Mouse (Mus musculus): ENCODE measurements around the gene Haao.
A peak's percentile ranks its signal among the peaks of the same experiment; 100 is the strongest.

The Haao gene

GRCm38 (mm10) chr17:83847815-83848214 is at the start of gene Haao:
Haao (minus strand) TSS chr17:83847963.
- no peak for DNase-seq (ENCODE audit: low spot score in 2 of 2)

DNA sequence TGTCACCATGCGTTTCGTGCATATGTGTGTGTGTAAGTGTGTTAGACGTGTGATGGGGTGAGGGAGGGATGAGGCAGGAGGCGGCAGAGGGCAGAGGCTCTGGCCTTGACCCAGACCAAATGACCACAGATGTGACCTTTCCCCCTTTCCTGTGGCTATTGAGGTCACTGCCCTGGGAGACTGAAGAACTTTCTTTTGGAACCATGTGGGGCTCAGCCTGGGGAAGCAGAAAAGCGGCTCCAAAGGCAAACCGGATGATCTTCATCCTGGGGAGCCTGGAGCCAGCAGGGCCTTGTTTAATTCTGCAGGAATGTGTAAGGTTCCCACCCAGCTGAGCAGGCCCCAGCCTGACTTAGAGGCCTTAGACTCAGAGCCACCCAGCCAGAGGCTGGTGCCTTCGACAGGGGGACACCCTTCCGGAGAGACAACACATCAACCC is 49.6 kb upstream of the Haao start:
- DNase-seq (ENCODE audit: low spot score in 2 of 2), result no peak

DNA sequence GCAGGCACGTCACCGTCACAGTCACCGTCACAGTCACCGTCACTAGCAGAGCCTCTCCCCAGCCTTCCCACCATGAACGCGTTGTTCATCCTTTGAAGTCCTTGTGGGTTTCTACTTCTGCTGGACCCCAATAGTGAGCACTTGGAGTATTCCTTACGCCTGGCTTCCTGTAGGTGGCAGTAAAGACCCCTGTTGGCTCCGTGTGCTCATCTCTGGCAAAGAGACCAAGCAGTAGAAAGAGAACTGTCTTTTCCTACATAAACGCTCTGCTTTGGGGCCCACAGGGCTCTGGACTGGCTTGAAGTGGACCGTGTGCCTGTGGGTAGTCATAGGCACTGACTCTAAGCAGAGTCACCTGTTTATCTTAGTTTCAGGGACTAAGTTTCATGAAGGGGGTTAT is 49.0 kb upstream of the Haao start:
- peak in 1 of 2 experiments; percentile 38 for DNase-seq (ENCODE audit: low spot score in 2 of 2)

DNA sequence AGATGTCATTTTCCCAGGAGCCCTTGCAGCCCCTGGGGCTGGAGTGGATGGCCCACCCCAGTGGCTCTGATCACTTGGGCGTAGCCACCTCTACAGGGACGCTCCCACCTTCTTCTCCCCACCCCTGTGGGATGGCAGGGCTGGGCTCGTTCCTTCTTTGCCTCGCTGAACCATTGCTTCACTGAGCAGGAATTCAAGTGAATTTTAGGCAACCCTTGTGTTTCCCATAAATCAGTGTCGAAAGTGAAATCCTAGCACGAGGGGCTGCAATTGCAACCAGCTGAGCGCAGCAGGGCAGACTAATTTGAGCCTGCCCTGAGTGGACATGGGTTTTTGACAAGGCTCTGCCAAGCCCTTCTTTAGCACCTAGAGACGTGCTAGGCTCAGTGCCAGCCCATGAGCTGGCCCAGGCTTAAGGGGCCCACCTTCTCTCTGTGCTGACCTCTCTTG is 47.6 kb upstream of the Haao start:
- DNase-seq (ENCODE audit: low spot score in 2 of 2), result no peak

GRCm38 (mm10) chr17:83893134-83893533 is 45.4 kb upstream of the Haao start:
- no peak for DNase-seq (ENCODE audit: low spot score in 2 of 2)

DNA sequence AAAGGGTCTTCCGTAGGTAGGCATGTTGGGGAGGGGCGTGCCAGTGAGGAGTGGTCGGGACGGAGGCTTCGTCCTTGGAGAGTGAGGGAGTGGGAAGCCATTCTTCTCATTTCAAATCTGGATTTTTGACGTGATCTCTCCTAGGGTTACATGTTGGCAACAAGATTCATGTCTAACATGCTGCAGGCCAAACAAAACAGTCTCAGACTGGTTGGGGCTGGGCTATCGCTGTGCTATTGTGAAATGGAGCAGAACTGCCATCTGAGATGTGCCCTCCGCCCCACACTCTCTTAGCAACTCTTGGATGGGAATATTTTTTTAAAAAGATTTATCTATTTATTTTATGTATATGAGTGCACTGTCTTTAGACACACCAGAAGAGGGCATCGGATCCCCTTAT is 44.1 kb upstream of the Haao start:
- no peak for DNase-seq (ENCODE audit: low spot score in 2 of 2)

- no peak for DNase-seq (ENCODE audit: low spot score in 2 of 2)
Measured at GRCm38 (mm10) chr17:83890373-83890696, 42.6 kb upstream of the Haao start.

DNA sequence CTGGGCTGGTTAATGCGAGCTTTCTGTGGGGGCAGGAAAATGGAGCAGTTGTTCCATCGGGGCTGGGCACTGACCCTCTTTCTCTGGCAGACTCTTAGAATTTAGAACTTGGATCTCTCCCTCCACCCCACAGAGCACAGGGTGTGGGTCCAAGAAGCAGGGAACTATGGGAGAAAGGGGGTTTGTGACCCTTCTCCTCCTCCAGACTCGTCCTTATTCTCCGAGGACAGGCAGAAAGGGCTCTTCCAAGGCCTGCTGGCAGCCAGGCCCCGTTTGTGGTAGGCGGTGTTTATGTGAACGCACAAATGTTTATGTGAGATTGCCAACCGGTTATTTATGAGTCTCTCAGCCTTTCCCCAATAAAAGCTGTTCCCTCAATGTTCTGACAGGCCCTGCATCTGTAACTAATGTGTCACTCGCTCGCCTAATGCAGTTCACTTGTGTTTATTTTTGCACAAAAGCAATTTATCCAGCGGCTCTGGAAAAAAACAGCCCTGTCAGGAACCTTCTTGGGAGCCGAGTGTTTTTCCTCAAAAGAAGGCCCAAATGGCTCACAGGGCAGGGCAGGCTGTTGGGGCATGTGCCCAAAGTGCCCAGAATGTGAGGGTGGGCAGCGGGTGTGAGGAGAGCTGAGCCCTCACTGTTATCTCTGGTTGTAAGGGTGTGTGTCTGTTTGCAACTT is 42.1 kb upstream of the Haao start:
- peak; percentile 51 to 59 for DNase-seq (ENCODE audit: low spot score in 2 of 2)

- DNase-seq (ENCODE audit: low spot score in 2 of 2), result no peak
Measured at GRCm38 (mm10) chr17:83889329-83889690, 41.5 kb upstream of the Haao start.

GRCm38 (mm10) chr17:83887241-83887640 is 39.5 kb upstream of the Haao start:
- DNase-seq (ENCODE audit: low spot score in 2 of 2), result no peak

- DNase-seq (ENCODE audit: low spot score in 2 of 2), result no peak
Measured at GRCm38 (mm10) chr17:83886395-83886794, 38.6 kb upstream of the Haao start.

DNA sequence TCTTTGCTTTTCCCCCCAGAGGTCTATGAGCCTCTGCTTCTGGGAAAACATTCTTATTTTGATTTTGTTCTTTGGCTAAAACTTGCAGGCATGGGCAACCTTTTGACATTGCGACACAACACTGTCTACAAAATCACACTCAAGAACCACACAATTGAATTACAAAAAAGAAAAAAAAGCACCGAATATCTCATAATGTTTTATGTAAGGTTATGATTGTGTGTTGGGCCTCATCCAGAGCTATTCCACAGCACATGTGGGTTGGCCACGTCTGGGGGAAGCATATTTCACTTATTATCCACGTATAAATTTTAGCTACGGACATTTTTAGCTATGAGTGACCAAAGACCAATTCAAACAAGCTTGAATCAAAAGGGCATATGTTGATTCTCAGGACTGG is 38.0 kb upstream of the Haao start:
- DNase-seq (ENCODE audit: low spot score in 2 of 2), result no peak

DNA sequence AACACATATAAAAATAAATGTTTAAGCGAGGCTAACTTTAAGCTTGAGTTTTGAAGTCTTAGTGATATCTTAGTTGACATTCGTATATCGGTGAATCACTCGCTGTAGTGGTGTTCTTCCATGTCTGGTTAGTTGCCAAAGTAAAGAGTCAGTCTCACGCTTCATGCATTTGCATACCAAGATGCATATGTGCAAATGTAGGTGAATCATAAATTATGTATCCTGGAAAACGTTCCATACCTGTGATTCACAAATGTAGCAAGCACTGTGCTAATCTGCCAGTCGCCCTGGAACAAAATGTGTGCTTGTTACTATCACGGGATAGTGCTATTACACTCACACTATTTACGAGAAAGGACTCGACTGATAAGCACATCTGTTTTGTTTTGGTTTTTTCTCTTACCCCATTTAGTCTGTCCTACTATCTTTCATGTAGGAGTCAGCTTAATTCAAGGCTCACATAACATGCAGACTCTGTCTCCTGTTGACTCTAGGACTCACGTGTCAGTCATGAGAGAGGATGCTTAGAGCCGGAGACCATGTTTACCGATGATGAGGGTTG is 37.3 kb upstream of the Haao start:
- DNase-seq (ENCODE audit: low spot score in 2 of 2), result no peak

DNA sequence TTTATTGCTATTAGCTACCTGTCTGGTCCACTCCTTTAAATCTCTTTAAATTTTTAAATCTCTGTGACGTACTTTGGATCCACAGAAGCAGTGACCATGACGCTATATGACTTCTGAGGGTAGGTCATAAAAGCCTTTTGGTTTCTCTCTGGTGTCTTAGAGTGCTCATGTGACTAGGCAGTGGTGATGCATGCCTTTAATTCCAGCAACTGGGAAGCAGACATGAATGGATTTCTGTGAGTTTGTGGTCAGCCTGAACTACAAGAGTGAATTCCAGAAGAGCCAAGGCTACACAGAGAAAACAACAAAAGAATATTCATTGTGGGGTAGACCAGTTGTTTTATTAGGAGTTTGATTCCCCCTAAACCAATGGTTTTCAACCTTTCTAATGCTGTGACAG is 35.0 kb upstream of the Haao start:
- DNase-seq (ENCODE audit: low spot score in 2 of 2), result no peak

DNA sequence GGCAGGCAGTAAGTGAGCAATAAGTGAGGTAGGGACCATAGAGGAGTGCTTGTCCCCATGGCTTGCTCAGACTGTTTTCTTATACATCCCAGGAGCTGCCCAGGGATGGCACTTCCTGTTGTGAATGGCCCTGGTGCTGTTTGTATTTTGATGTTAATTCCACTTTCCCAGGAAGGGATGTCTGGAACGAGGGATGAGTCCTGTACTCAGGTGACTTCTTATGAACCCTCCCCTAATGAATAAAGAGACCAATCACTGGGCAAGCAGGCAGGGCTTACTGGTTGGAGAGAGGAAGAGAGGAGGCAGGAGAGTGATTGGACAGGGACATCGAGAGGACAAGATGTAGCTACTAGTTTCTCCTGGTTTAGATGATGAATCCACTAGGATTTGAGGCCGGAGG is 33.3 kb upstream of the Haao start:
- DNase-seq (ENCODE audit: low spot score in 2 of 2), result no peak

GRCm38 (mm10) chr17:83880174-83880710 is 32.5 kb upstream of the Haao start:
- DNase-seq (ENCODE audit: low spot score in 2 of 2), result no peak

DNA sequence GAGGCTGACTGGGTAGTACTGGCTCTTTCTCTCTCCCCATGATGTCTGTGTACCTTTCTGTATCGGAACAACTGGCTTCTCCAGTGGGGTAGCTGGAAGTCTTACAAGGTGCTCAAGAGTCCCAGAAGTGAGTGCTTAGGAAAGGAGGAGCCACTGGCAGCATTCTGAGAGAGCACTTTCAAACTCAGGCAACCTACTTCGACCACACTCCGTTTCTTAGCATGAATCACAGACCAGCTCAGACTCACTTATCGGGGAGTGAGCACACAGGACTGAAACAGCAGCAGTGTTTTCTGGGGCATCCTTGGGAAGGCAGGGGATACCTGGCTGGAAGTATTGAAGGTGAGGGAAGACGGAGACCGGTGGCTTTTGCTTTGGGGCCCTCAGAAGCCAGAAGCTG is 31.9 kb upstream of the Haao start:
- DNase-seq (ENCODE audit: low spot score in 2 of 2), result no peak

- no peak for DNase-seq (ENCODE audit: low spot score in 2 of 2)
Measured at GRCm38 (mm10) chr17:83874610-83875009, 26.8 kb upstream of the Haao start.

DNA sequence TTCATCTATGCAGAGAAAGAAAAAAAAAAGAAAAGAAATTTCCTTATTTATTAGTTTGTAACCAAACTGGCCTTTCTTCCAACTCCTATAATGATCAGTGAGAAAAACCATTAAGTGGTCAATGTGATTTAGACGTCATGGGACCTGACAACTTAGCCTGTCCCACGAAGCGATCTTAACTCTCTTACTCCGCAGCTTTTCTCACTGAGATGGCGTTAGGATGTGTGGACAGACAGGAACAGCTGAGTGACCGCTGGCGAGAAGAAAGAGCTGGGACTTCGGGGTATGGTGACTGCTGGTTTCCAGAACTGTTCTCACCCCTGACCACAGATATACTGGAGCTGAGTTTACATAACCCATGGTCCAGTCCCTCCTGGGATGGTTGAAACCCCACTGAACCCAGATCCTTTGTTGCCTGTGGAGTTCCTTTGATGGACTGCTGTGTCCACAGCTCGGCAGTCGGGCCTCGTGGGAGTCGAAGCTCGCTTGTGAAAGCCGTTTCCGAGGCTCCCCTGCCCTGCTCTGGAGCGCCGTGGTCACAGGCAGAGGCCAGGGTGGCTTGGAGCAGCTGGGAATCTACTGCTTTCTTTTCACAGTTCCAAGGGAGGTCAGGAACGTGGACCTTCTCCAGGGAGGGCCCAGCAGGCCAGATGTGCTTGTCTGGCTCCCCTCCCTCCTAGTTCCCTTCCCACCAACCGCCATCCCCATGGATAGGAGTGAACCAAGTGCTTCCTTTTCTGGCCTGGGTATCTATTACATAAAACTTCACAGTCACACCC is 25.8 kb upstream of the Haao start:
- no peak for DNase-seq (ENCODE audit: low spot score in 2 of 2)

DNA sequence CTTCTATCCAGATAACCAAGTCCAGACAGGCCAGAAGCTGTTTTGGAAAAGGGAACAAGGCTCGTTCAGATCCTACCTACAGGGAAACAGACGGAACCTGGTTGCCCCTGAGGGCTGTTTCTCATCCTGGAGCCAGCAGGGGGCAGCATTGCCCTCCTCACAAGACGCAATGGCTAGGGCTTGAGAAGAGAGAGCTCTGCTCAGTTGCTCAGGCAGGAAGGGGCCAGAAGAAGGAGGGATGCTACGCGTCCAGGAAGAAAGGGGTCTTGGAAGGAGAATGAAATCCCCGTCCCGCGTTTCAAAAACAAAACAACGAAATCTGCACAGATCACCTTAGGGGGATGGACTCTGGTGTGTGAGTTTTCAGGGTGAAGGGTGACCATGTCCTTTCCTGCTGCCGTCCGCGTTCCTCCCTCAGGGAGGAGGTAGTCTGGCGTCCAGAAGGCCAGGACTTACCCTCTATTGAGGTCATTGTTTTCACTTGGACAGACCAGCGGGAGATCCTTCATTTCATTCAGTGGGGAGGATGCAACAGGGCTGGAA is 25.1 kb upstream of the Haao start:
- DNase-seq (ENCODE audit: low spot score in 2 of 2), result peak; percentile 59 to 81

DNA sequence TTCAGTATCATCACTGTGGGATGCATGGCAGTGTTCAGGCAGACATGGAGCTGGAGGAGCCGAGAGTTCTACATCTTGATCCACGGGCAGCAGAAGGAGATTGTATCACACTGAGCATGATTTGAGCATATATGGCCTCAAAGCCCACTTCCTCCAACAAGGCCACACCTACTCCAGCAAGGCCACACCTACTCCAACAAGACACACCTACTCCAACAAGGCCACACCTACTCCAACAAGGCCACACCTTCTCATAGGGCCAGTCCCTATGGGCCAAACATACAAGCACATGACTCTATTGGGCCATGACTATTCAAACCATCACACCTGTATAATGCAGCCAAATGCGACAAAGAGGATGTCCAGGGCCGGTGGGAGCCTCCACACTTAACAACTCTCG is 23.6 kb upstream of the Haao start:
- DNase-seq (ENCODE audit: low spot score in 2 of 2), result no peak

GRCm38 (mm10) chr17:83870385-83870784 is 22.6 kb upstream of the Haao start:
- no peak for DNase-seq (ENCODE audit: low spot score in 2 of 2)

DNA sequence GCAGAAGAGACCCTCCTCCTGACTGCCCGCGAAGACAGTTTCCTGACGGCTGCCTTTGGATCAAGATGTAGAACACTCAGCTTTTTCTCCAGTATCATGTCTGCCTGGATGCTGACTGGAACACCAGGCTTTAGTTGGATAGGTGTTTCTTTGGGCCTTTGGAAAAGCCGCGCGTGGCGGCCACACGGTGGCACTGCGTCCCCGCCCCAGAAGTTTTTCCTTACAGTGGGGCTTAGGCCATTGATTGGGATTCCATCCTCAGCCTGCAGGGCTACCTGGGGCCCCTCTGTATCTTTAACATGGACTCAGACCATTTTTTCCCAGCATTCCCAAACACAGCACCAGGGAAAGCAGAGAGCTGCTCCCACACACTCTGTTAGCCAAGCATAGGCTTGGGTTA is 18.8 kb upstream of the Haao start:
- no peak for DNase-seq (ENCODE audit: low spot score in 2 of 2)

Data from frontal cortex, postnatal 10 days (tissue).